Mouse (Mus musculus): ENCODE measurements at regions not wholly inside any gene's neighbourhood (a gene's known extent, or its start where the extent isn't known, plus 50 kb on each side); places are given as distances from the start of the nearest gene placed in this dataset.
"Not testable (repeated sequence)": the region's sequence is repeated elsewhere in the genome, so short reads cannot be mapped to it uniquely, and the experiment has no call there.

- peak; percentile 43 for DNase-seq (ENCODE audit: low spot score)
- Histone ChIP-seq H3K4me2 (replicated peaks; ENCODE audit: low read depth, low read length) (no peak overlapping the region), H3K27ac (ENCODE audit: low read length) (no peak overlapping the region), H3K27me3 (replicated peaks; ENCODE audit: insufficient read depth, low read length) (no peaks in the 10 kb centered on the region), H3K9ac (replicated peaks; ENCODE audit: low read depth) (no peak overlapping the region), H3K4me3 (ENCODE audit: low read depth, low read length) (no peak overlapping the region), H3K36me3 (ENCODE audit: insufficient read depth, low read length) (no peaks in the 10 kb centered on the region), H3K4me1 (ENCODE audit: insufficient read depth, low read depth, low read length) (no peaks in the 10 kb centered on the region), H3K9me3 (ENCODE audit: low read length) (no peaks in the 10 kb centered on the region)
- TF ChIP-seq CTCF (IDR thresholded peaks at IDR 0.05) (peak; percentile 78), EP300 (IDR thresholded peaks at IDR 0.05) (no peak)
- ATAC-seq = no peak
- 21% methylated on average over 9 of the region's 9 CpGs for WGBS
Measured at GRCm38 (mm10) chr2:11059731-11060425, 112.0 kb upstream of the Prkcq start.

- H3K27me3 ChIP-seq (replicated peaks; ENCODE audit: insufficient read depth, low read length) = no peaks in the 10 kb centered on the region
- no peaks in the 10 kb centered on the region for H3K9me3 ChIP-seq (ENCODE audit: low read length)
- no peaks in the 10 kb centered on the region for H3K4me1 ChIP-seq (ENCODE audit: insufficient read depth, low read depth, low read length)
- no peak overlapping the region for H3K4me2 ChIP-seq (replicated peaks; ENCODE audit: low read depth, low read length)
- no peak overlapping the region for H3K4me3 ChIP-seq (ENCODE audit: low read depth, low read length)
- 80% methylated on average over 4 of the region's 4 CpGs for WGBS
- DNase-seq (ENCODE audit: low spot score) (no peak), ATAC-seq (no peak)
- no peaks in the 10 kb centered on the region for H3K36me3 ChIP-seq (ENCODE audit: insufficient read depth, low read length)
- TF ChIP-seq EP300 (IDR thresholded peaks at IDR 0.05) (no peak), CTCF (IDR thresholded peaks at IDR 0.05) (no peak)
- H3K27ac ChIP-seq (ENCODE audit: low read length) = no peak overlapping the region
- H3K9ac ChIP-seq (replicated peaks; ENCODE audit: low read depth) = no peak overlapping the region
Measured at GRCm38 (mm10) chr2:11067384-11067783, 104.5 kb upstream of the Prkcq start.

- Histone ChIP-seq H3K36me3 (ENCODE audit: insufficient read depth, low read length) (no peaks in the 10 kb centered on the region), H3K9me3 (ENCODE audit: low read length) (no peaks in the 10 kb centered on the region), H3K4me1 (ENCODE audit: insufficient read depth, low read depth, low read length) (no peaks in the 10 kb centered on the region), H3K9ac (replicated peaks; ENCODE audit: low read depth) (no peak overlapping the region), H3K4me2 (replicated peaks; ENCODE audit: low read depth, low read length) (no peak overlapping the region), H3K4me3 (ENCODE audit: low read depth, low read length) (no peak overlapping the region), H3K27me3 (replicated peaks; ENCODE audit: insufficient read depth, low read length) (no peaks in the 10 kb centered on the region), H3K27ac (ENCODE audit: low read length) (no peak overlapping the region)
- no peak for DNase-seq (ENCODE audit: low spot score)
- WGBS = 84% methylated on average over 3 of the region's 3 CpGs
- no peak for ATAC-seq
- no peak for TF ChIP-seq EP300 (IDR thresholded peaks at IDR 0.05)
- no peak for TF ChIP-seq CTCF (IDR thresholded peaks at IDR 0.05)
Measured at GRCm38 (mm10) chr2:11083536-11083935, 88.4 kb upstream of the Prkcq start.

GRCm38 (mm10) chr2:11086996-11087395 is 84.9 kb upstream of the Prkcq start:
- DNase-seq (ENCODE audit: low spot score) = peak; percentile 28
- no peak for ATAC-seq

GRCm38 (mm10) chr2:11099834-11100622 is 71.9 kb upstream of the Prkcq start:
- H3K4me3 ChIP-seq (ENCODE audit: low read depth, low read length); H3K9ac ChIP-seq (replicated peaks; ENCODE audit: low read depth); H3K9me3 ChIP-seq (ENCODE audit: low read length); H3K27me3 ChIP-seq (replicated peaks; ENCODE audit: insufficient read depth, low read length); H3K27ac ChIP-seq (ENCODE audit: low read length); H3K36me3 ChIP-seq (ENCODE audit: insufficient read depth, low read length); ATAC-seq; H3K4me1 ChIP-seq (ENCODE audit: insufficient read depth, low read depth, low read length): not testable (repeated sequence)
- peak; percentile 7 for DNase-seq (ENCODE audit: low spot score)
- 34% methylated on average over 31 of the region's 34 CpGs for WGBS
- peak overlapping the region; percentile 40 for H3K4me2 ChIP-seq (replicated peaks; ENCODE audit: low read depth, low read length)

More at GRCm38 (mm10) chr2:11086996-11087395, 84.9 kb upstream of the Prkcq start:
- no peaks in the 10 kb centered on the region for H3K4me1 ChIP-seq (ENCODE audit: insufficient read depth, low read depth, low read length)
- H3K27ac ChIP-seq (ENCODE audit: low read length) = no peak overlapping the region
- H3K4me3 ChIP-seq (ENCODE audit: low read depth, low read length) = no peak overlapping the region
- H3K4me2 ChIP-seq (replicated peaks; ENCODE audit: low read depth, low read length) = no peak overlapping the region
- TF ChIP-seq CTCF (IDR thresholded peaks at IDR 0.05) (peak; percentile 62), EP300 (IDR thresholded peaks at IDR 0.05) (no peak)
- WGBS = 36% methylated on average over 1 of the region's 1 CpGs
- no peaks in the 10 kb centered on the region for H3K27me3 ChIP-seq (replicated peaks; ENCODE audit: insufficient read depth, low read length)
- H3K36me3 ChIP-seq (ENCODE audit: insufficient read depth, low read length) = no peaks in the 10 kb centered on the region
- H3K9me3 ChIP-seq (ENCODE audit: low read length) = no peaks in the 10 kb centered on the region
- H3K9ac ChIP-seq (replicated peaks; ENCODE audit: low read depth) = no peak overlapping the region

- H3K9ac ChIP-seq (replicated peaks; ENCODE audit: low read depth) = no peak overlapping the region
- no peaks in the 10 kb centered on the region for H3K4me1 ChIP-seq (ENCODE audit: insufficient read depth, low read depth, low read length)
- H3K27ac ChIP-seq (ENCODE audit: low read length) = no peak overlapping the region
- TF ChIP-seq CTCF (IDR thresholded peaks at IDR 0.05) = peak; percentile 76
- no peak for TF ChIP-seq EP300 (IDR thresholded peaks at IDR 0.05)
- no peak overlapping the region for H3K4me2 ChIP-seq (replicated peaks; ENCODE audit: low read depth, low read length)
- no peak for ATAC-seq
- no peaks in the 10 kb centered on the region for H3K9me3 ChIP-seq (ENCODE audit: low read length)
- DNase-seq (ENCODE audit: low spot score) = peak; percentile 36
- 40% methylated on average over 8 of the region's 8 CpGs for WGBS
- H3K36me3 ChIP-seq (ENCODE audit: insufficient read depth, low read length) = no peaks in the 10 kb centered on the region
- no peak overlapping the region for H3K4me3 ChIP-seq (ENCODE audit: low read depth, low read length)
- H3K27me3 ChIP-seq (replicated peaks; ENCODE audit: insufficient read depth, low read length) = no peaks in the 10 kb centered on the region
Measured at GRCm38 (mm10) chr2:11113191-11113590, 58.7 kb upstream of the Prkcq start.
